Mouse (Mus musculus): ENCODE measurements around the gene Fam102b. TPM values are rescaled to one million over a fixed set of nuclear protein-coding genes. Genes with fewer than 3 reads are reported as not detected.
A peak's percentile ranks its signal among the peaks of the same experiment; 100 is the strongest.

The Fam102b gene
- polyA plus RNA-seq, 1 experiment, result 10.7 TPM

- TF ChIP-seq CTCF (IDR thresholded peaks at IDR 0.05; ENCODE audit: insufficient read depth, low read length) (no peak), POLR2A (IDR thresholded peaks at IDR 0.05; ENCODE audit: borderline replicate concordance, extremely low read depth, low read depth, low read length) (no peak)
- Histone ChIP-seq H3K4me1 (ENCODE audit: control insufficient read depth, insufficient read depth, low read length) (no peaks in the 10 kb centered on the region), H3K4me3 (replicated peaks; ENCODE audit: extremely low read depth, low read depth, low read length) (no peak overlapping the region)
- 86% methylated on average over 10 of the region's 10 CpGs for WGBS
- DNase-seq, result no peak
Measured at GRCm38 (mm10) chr3:108940996-108941395, 86.4 kb downstream of the Fam102b start.

GRCm38 (mm10) chr3:108940001-108940633, 87.3 kb downstream of the Fam102b start, which contains the start of gene Gm9857:
Gm9857 (minus strand) TSS chr3:108940445.
- DNase-seq, result no peak
- WGBS, result 41% methylated on average over 55 of the region's 59 CpGs
- peak within 1 kb of the TSS; percentile 1 for H3K4me3 ChIP-seq (replicated peaks; ENCODE audit: extremely low read depth, low read depth, low read length)

GRCm38 (mm10) chr3:108939573-108939972, 87.8 kb downstream of the Fam102b start, which contains the start of gene Henmt1:
Henmt1 (plus strand) TSS chr3:108939873.
- Histone ChIP-seq H3K4me1 (ENCODE audit: control insufficient read depth, insufficient read depth, low read length) (no peaks in the 10 kb centered on the region), H3K4me3 (replicated peaks; ENCODE audit: extremely low read depth, low read depth, low read length) (peak within 1 kb of the TSS; percentile 1)
- TF ChIP-seq CTCF (IDR thresholded peaks at IDR 0.05; ENCODE audit: insufficient read depth, low read length) (no peak), POLR2A (IDR thresholded peaks at IDR 0.05; ENCODE audit: borderline replicate concordance, extremely low read depth, low read depth, low read length) (no peak)
- DNase-seq, result no peak
- WGBS, result 76% methylated on average over 5 of the region's 5 CpGs

More at GRCm38 (mm10) chr3:108940001-108940633, 87.3 kb downstream of the Fam102b start, which contains the start of gene Gm9857:
- no peak for TF ChIP-seq POLR2A (IDR thresholded peaks at IDR 0.05; ENCODE audit: borderline replicate concordance, extremely low read depth, low read depth, low read length)
- TF ChIP-seq CTCF (IDR thresholded peaks at IDR 0.05; ENCODE audit: insufficient read depth, low read length), result no peak
- H3K4me1 ChIP-seq (ENCODE audit: control insufficient read depth, insufficient read depth, low read length), result no peaks in the 10 kb centered on the region

- WGBS, result 92% methylated on average over 5 of the region's 5 CpGs
- TF ChIP-seq POLR2A (IDR thresholded peaks at IDR 0.05; ENCODE audit: borderline replicate concordance, extremely low read depth, low read depth, low read length) (no peak), CTCF (IDR thresholded peaks at IDR 0.05; ENCODE audit: insufficient read depth, low read length) (no peak)
Measured at GRCm38 (mm10) chr3:108938691-108939090, 88.7 kb downstream of the Fam102b start.

DNA sequence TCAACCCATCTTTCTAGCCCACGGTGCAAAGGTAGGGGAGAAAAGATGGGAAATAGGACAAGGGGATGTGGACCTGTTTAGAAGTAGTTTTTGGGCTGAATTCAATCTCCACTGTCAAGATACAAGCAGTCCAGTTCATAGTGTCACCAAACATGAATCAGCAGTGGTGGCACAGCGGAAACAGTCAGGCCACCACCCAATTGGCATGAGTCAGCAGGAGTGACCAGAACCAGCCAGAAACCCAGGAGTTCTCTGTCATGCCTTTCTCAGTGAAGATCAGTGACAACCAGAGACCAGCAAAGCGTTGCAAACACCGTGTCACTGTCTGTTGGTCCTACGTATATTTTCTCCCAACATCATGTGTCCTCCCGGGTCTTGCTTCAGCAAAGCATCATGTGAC, 93.8 kb downstream of the Fam102b start:
- no peak for DNase-seq
- H3K4me1 ChIP-seq (ENCODE audit: control insufficient read depth, insufficient read depth, low read length), result no peaks in the 10 kb centered on the region
- H3K4me3 ChIP-seq (replicated peaks; ENCODE audit: extremely low read depth, low read depth, low read length), result no peak overlapping the region
- no peak for TF ChIP-seq CTCF (IDR thresholded peaks at IDR 0.05; ENCODE audit: insufficient read depth, low read length)
- no peak for TF ChIP-seq POLR2A (IDR thresholded peaks at IDR 0.05; ENCODE audit: borderline replicate concordance, extremely low read depth, low read depth, low read length)
- WGBS, result 94% methylated on average over 6 of the region's 6 CpGs

More at GRCm38 (mm10) chr3:108938691-108939090, 88.7 kb downstream of the Fam102b start:
- H3K4me3 ChIP-seq (replicated peaks; ENCODE audit: extremely low read depth, low read depth, low read length), result no peak overlapping the region
- no peaks in the 10 kb centered on the region for H3K4me1 ChIP-seq (ENCODE audit: control insufficient read depth, insufficient read depth, low read length)
- DNase-seq, result no peak

GRCm38 (mm10) chr3:108926308-108926707, 101.1 kb downstream of the Fam102b start:
- TF ChIP-seq POLR2A (IDR thresholded peaks at IDR 0.05; ENCODE audit: borderline replicate concordance, extremely low read depth, low read depth, low read length) (no peak), CTCF (IDR thresholded peaks at IDR 0.05; ENCODE audit: insufficient read depth, low read length) (no peak)
- no peak for DNase-seq
- H3K4me3 ChIP-seq (replicated peaks; ENCODE audit: extremely low read depth, low read depth, low read length), result no peak overlapping the region
- no peaks in the 10 kb centered on the region for H3K4me1 ChIP-seq (ENCODE audit: control insufficient read depth, insufficient read depth, low read length)
- 71% methylated on average over 1 of the region's 1 CpGs for WGBS

GRCm38 (mm10) chr3:108925677-108926076, 101.7 kb downstream of the Fam102b start:
- WGBS, result 86% methylated on average over 4 of the region's 4 CpGs
- no peak for DNase-seq
- H3K4me3 ChIP-seq (replicated peaks; ENCODE audit: extremely low read depth, low read depth, low read length), result no peak overlapping the region
- TF ChIP-seq CTCF (IDR thresholded peaks at IDR 0.05; ENCODE audit: insufficient read depth, low read length) (no peak), POLR2A (IDR thresholded peaks at IDR 0.05; ENCODE audit: borderline replicate concordance, extremely low read depth, low read depth, low read length) (no peak)
- H3K4me1 ChIP-seq (ENCODE audit: control insufficient read depth, insufficient read depth, low read length), result no peaks in the 10 kb centered on the region

DNA sequence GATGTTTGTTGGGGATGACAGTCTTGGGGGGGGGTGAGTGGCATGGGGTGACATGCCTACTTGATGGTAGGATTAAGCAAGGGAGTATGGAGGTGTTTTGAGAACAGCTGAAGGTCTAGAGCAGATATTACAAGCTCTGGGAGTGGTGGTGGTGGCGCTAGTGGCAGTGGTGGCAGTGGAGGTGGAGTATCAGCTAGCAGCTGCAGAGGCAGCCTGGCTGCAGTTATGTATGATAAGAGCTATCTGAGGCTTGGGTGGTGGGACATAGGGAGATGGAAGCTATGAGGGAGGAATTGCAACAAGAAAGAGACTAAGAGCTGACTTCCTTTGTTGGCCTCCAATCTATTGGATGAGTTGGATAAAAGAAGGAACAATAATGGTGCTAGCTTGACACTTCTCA, 105.6 kb downstream of the Fam102b start:
- no peak overlapping the region for H3K4me3 ChIP-seq (replicated peaks; ENCODE audit: extremely low read depth, low read depth, low read length)
- DNase-seq, result no peak
- H3K4me1 ChIP-seq (ENCODE audit: control insufficient read depth, insufficient read depth, low read length), result no peaks in the 10 kb centered on the region
- no peak for TF ChIP-seq CTCF (IDR thresholded peaks at IDR 0.05; ENCODE audit: insufficient read depth, low read length)
- TF ChIP-seq POLR2A (IDR thresholded peaks at IDR 0.05; ENCODE audit: borderline replicate concordance, extremely low read depth, low read depth, low read length), result no peak
- 96% methylated on average over 1 of the region's 1 CpGs for WGBS

Other genes starting within 250 kb of the Fam102b start
- gene Stxbp3, start 187.1 kb downstream of the Fam102b start, polyA plus RNA-seq (2012; rRNA removed), result 7.4 and 14.6 TPM in 2 replicates
- 1.3 and 1.7 TPM in 2 replicates for gene Fndc7, start 137.6 kb downstream of the Fam102b start, polyA plus RNA-seq (2012; rRNA removed)
- 48.9 and 64.0 TPM in 2 replicates for gene Prpf38b, start 115.9 kb downstream of the Fam102b start, polyA plus RNA-seq (2012; rRNA removed)
- gene Henmt1, start 87.7 kb downstream of the Fam102b start, polyA plus RNA-seq (2012; rRNA removed), result 0.19 TPM in 1 of 2 replicates, not detected in the other
- not detected in 2 replicates for gene Gm9857, start 87.2 kb downstream of the Fam102b start, polyA plus RNA-seq (2012; rRNA removed)
- not detected in 2 replicates for gene Slc25a54, start 52.9 kb upstream of the Fam102b start, polyA plus RNA-seq (2012; rRNA removed)
- 8.8 and 8.9 TPM in 2 replicates for gene Slc25a24, start 95.5 kb upstream of the Fam102b start, polyA plus RNA-seq (2012; rRNA removed)

Measured in lung, adult 2 months (tissue).